Mouse (Mus musculus) cerebellum, postnatal 36 days (tissue): ENCODE measurements at regions not wholly inside any gene's neighbourhood (a gene's known extent, or its start where the extent isn't known, plus 50 kb on each side); places are given as distances from the start of the nearest gene placed in this dataset.
A peak's percentile ranks its signal among the peaks of the same experiment; 100 is the strongest.

ENCODE experiments used
- DNase-seq, 2 experiments: peaks; one replicate each; pipeline ENCODE4 v3.0.0; 2021 to 2022; ENCODE audit warnings: mixed read lengths in 2 of 2

GRCm38 (mm10) chr3:137482546-137482945, 138.9 kb upstream of the Ddit4l start:
- DNase-seq, result no peak

- DNase-seq, result no peak
Measured at GRCm38 (mm10) chr3:137482971-137483370, 138.4 kb upstream of the Ddit4l start.

GRCm38 (mm10) chr3:137489592-137489991, 131.8 kb upstream of the Ddit4l start:
- no peak for DNase-seq

- no peak for DNase-seq
Measured at GRCm38 (mm10) chr3:137491508-137492019, 129.8 kb upstream of the Ddit4l start.

- DNase-seq, result no peak
Measured at GRCm38 (mm10) chr3:137498343-137498742, 123.1 kb upstream of the Ddit4l start.

GRCm38 (mm10) chr3:137511283-137511682, 110.1 kb upstream of the Ddit4l start:
- DNase-seq, result no peak

GRCm38 (mm10) chr3:137512411-137512810, 109.0 kb upstream of the Ddit4l start:
- DNase-seq, result peak; percentile 9 to 12

GRCm38 (mm10) chr3:137513026-137513425, 108.4 kb upstream of the Ddit4l start:
- peak; percentile 69 to 74 for DNase-seq

- no peak for DNase-seq
Measured at GRCm38 (mm10) chr3:137514238-137514637, 107.2 kb upstream of the Ddit4l start.

GRCm38 (mm10) chr3:137517433-137517832, 104.0 kb upstream of the Ddit4l start:
- DNase-seq, result no peak

GRCm38 (mm10) chr3:137520191-137520590, 101.2 kb upstream of the Ddit4l start:
- DNase-seq, result no peak

- DNase-seq, result no peak
Measured at GRCm38 (mm10) chr3:137525606-137526575, 95.5 kb upstream of the Ddit4l start.

GRCm38 (mm10) chr3:137529592-137529960, 91.8 kb upstream of the Ddit4l start:
- no peak for DNase-seq

- no peak for DNase-seq
Measured at GRCm38 (mm10) chr3:137529961-137530609, 91.3 kb upstream of the Ddit4l start.

- DNase-seq, result no peak
Measured at GRCm38 (mm10) chr3:137541666-137542065, 79.7 kb upstream of the Ddit4l start.

- no peak for DNase-seq
Measured at GRCm38 (mm10) chr3:137542343-137542742, 79.1 kb upstream of the Ddit4l start.

GRCm38 (mm10) chr3:137547414-137547877, 74.0 kb upstream of the Ddit4l start:
- peak; percentile 50 to 62 for DNase-seq

GRCm38 (mm10) chr3:137547938-137548337, 73.5 kb upstream of the Ddit4l start:
- DNase-seq, result no peak

GRCm38 (mm10) chr3:137550708-137551107, 70.7 kb upstream of the Ddit4l start:
- DNase-seq, result no peak

GRCm38 (mm10) chr3:137552472-137553336, 68.7 kb upstream of the Ddit4l start:
- no peak for DNase-seq

GRCm38 (mm10) chr3:137560851-137561449, 60.5 kb upstream of the Ddit4l start:
- peak; percentile 65 to 67 for DNase-seq

- peak in 1 of 2 experiments; percentile 9 for DNase-seq
Measured at GRCm38 (mm10) chr3:137561986-137562385, 59.4 kb upstream of the Ddit4l start.
